Mouse (Mus musculus) liver, embryonic 14.5 days (tissue): Measurements from ENCODE around the gene Cracr2b. TPM values are rescaled to one million over a fixed set of nuclear protein-coding genes. Genes with fewer than 3 reads are reported as not detected.

Source experiments
- ATAC-seq: fragments of 200-750 bp; cut with Nextera tagmentation; 2 replicates; pipeline ENCODE4 v1.8.0; 2017; ENCODE audit warnings: moderate number of reproducible peaks, mild to moderate bottlenecking, moderate library complexity; ENCODE audit not compliant: insufficient read depth
- DNase-seq, 3 experiments: peaks; one replicate each; pipeline ENCODE4 v3.0.0-alpha.2; 2012 to 2013; ENCODE audit warnings: low read depth in 3 of 3, low spot score in 3 of 3
- H3K27ac ChIP-seq: fragments of 300-500 bp; sonication (generic); 2 replicates; pipeline ENCODE4 v1.5.1; 2014; ENCODE audit warnings: moderate library complexity, mild to moderate bottlenecking, control low read depth, inconsistent platforms
- H3K27me3 ChIP-seq: fragments of 300-500 bp; sonication (generic); 2 replicates; pipeline ENCODE4 v1.6.1; 2014; ENCODE audit warnings: mild to moderate bottlenecking, low read length, moderate library complexity; ENCODE audit not compliant: control insufficient read depth, insufficient read depth
- H3K36me3 ChIP-seq: fragments of 300-500 bp; sonication (generic); replicated peaks from 2 replicates; pipeline ENCODE4 v1.6.1; 2014; ENCODE audit warnings: low read depth; ENCODE audit not compliant: control insufficient read depth, insufficient read depth
- H3K4me1 ChIP-seq, 2 experiments: fragments of 200-500 bp in 1 of 2; fragments of 300-500 bp in 1 of 2; sonication (generic) in 1 of 2; replicated peaks; 2 replicates each; pipeline ENCODE4 v1.6.1; 2012 to 2014; ENCODE audit warnings: antibody characterized with exemption in 1 of 2, inconsistent platforms in 1 of 2, low read length in 1 of 2; ENCODE audit not compliant: control insufficient read depth in 2 of 2, insufficient read depth in 2 of 2
- H3K4me2 ChIP-seq: fragments of 300-500 bp; sonication (generic); 2 replicates; pipeline ENCODE4 v1.6.1; 2014; ENCODE audit warnings: low read depth, mild to moderate bottlenecking, control low read depth, moderate library complexity
- H3K4me3 ChIP-seq, 2 experiments: fragments of 200-500 bp in 1 of 2; fragments of 300-500 bp in 1 of 2; sonication (generic) in 1 of 2; 2 replicates each; pipeline ENCODE4 v1.5.1; 2012 to 2014; ENCODE audit warnings: low read depth in 2 of 2, low read length in 2 of 2, mild to moderate bottlenecking in 2 of 2, control low read depth in 1 of 2, inconsistent platforms in 1 of 2, moderate library complexity in 1 of 2; ENCODE audit not compliant: insufficient read depth in 1 of 2
- H3K9ac ChIP-seq: fragments of 300-500 bp; sonication (generic); replicated peaks from 2 replicates; pipeline ENCODE4 v1.6.1; 2014; ENCODE audit warnings: mild to moderate bottlenecking, control low read depth, moderate library complexity
- H3K9me3 ChIP-seq: fragments of 300-500 bp; sonication (generic); 2 replicates; pipeline ENCODE4 v1.6.1; 2016; ENCODE audit warnings: low read length, mixed read lengths; ENCODE audit not compliant: control insufficient read depth
- CTCF ChIP-seq: IDR thresholded peaks from 2 replicates; pipeline ENCODE4 v1.5.1; 2016; ENCODE audit warnings: antibody characterized with exemption, low read depth, control low read depth
- EP300 ChIP-seq: IDR thresholded peaks from 2 replicates; pipeline ENCODE4 v1.6.1; 2016; ENCODE audit warnings: antibody characterized with exemption, low read depth
- WGBS: fragments of 180-500 bp; shearing (Covaris S2); extraction: QIAGEN DNeasy Blood & Tissue Kit; methylation state at CpG from one replicate; pipeline ENCODE4 v1.1.7; 2014; ENCODE audit not compliant: insufficient replicate concordance; 5-methylcytosine and 5-hydroxymethylcytosine counted together
- polyA plus RNA-seq, 2 experiments: library from polyadenylated mRNA; depleted of rRNA in 1 of 2; stranded (reverse) in 1 of 2; unstranded in 1 of 2; fragments of >200 nt; fragmentation: Nextera tagmentation in 1 of 2; extraction: Ambion mirVana in 1 of 2; gene quantifications; 2 replicates each; pipeline versions ENCODE4 v1.2.1 to v1.2.3; 2012 to 2014

Cracr2b gene
- polyA plus RNA-seq, 2 experiments = 0.89 to 2.6 TPM

GRCm38 (mm10) chr7:141497600-141497999 is 36.7 kb downstream of the Cracr2b start:
- WGBS = 82% methylated on average over 3 of the region's 3 CpGs

GRCm38 (mm10) chr7:141501820-141502555 is 41.1 kb downstream of the Cracr2b start:
- Histone ChIP-seq H3K27me3 (no peaks in the 10 kb centered on the region), H3K4me3 (no peak overlapping the region), H3K27ac (no peak overlapping the region), H3K9me3 (no peaks in the 10 kb centered on the region), H3K9ac (no peak overlapping the region), H3K4me1 (peaks cover 10 to 22% of the 10 kb centered on the region in 2 experiments), H3K4me2 (no peak overlapping the region), H3K36me3 (peaks cover 3% of the 10 kb centered on the region; the same call in 1 of the 2 replicates)
- ATAC-seq = no peak
- WGBS = 77% methylated on average over 7 of the region's 7 CpGs
- DNase-seq = no peak
- TF ChIP-seq EP300 (no peak), CTCF (no peak)

More at GRCm38 (mm10) chr7:141497600-141497999, 36.7 kb downstream of the Cracr2b start:
- no peak overlapping the region for H3K27ac ChIP-seq
- no peaks in the 10 kb centered on the region for H3K27me3 ChIP-seq
- no peak for ATAC-seq
- no peak overlapping the region; the same call in 1 of the 2 replicates for H3K9ac ChIP-seq
- TF ChIP-seq CTCF (no peak), EP300 (no peak)
- no peak for DNase-seq
- no peak overlapping the region for H3K4me3 ChIP-seq
- no peak overlapping the region for H3K4me2 ChIP-seq
- peaks cover 4 to 6% of the 10 kb centered on the region in 2 experiments for H3K4me1 ChIP-seq
- H3K36me3 ChIP-seq = 0 out of 2 replicates have a peak, but pooled peaks cover 4% of the 10 kb centered on the region
- no peaks in the 10 kb centered on the region for H3K9me3 ChIP-seq

GRCm38 (mm10) chr7:141502556-141502905 is 41.6 kb downstream of the Cracr2b start:
- no peak for TF ChIP-seq EP300
- no peak for TF ChIP-seq CTCF
- H3K27ac ChIP-seq = no peak overlapping the region

GRCm38 (mm10) chr7:141506278-141506677 is 45.4 kb downstream of the Cracr2b start:
- Histone ChIP-seq H3K9me3 (no peaks in the 10 kb centered on the region), H3K4me2 (peak overlapping the region; percentile 94), H3K4me1 (peaks cover 33 to 45% of the 10 kb centered on the region in 2 experiments), H3K27me3 (no peaks in the 10 kb centered on the region), H3K4me3 (peak overlapping the region; percentile 83 to 95), H3K27ac (peak overlapping the region; percentile 96), H3K36me3 (peaks cover 28% of the 10 kb centered on the region), H3K9ac (peak overlapping the region; percentile 68)
- 37% methylated on average over 2 of the region's 2 CpGs for WGBS
- TF ChIP-seq EP300 (no peak), CTCF (no peak)
- ATAC-seq (peak; percentile 63), DNase-seq (no peak)

More at GRCm38 (mm10) chr7:141502556-141502905, 41.6 kb downstream of the Cracr2b start:
- H3K27me3 ChIP-seq = no peaks in the 10 kb centered on the region
- H3K9ac ChIP-seq = no peak overlapping the region
- ATAC-seq = no peak
- 89% methylated on average over 5 of the region's 5 CpGs for WGBS
- peaks cover 14 to 25% of the 10 kb centered on the region in 2 experiments for H3K4me1 ChIP-seq
- H3K4me3 ChIP-seq = no peak overlapping the region
- DNase-seq = no peak
- peaks cover 3% of the 10 kb centered on the region; the same call in 1 of the 2 replicates for H3K36me3 ChIP-seq
- H3K9me3 ChIP-seq = no peaks in the 10 kb centered on the region
- no peak overlapping the region; the same call in 1 of the 2 replicates for H3K4me2 ChIP-seq

GRCm38 (mm10) chr7:141508160-141508559 is 47.3 kb downstream of the Cracr2b start:
- Histone ChIP-seq H3K4me1 (peaks cover 26 to 34% of the 10 kb centered on the region in 2 experiments), H3K9ac (peak overlapping the region; percentile 68), H3K4me2 (peak overlapping the region; percentile 94), H3K27ac (peak overlapping the region; percentile 96), H3K9me3 (no peaks in the 10 kb centered on the region), H3K36me3 (peaks cover 43% of the 10 kb centered on the region), H3K27me3 (no peaks in the 10 kb centered on the region), H3K4me3 (peak overlapping the region; percentile 83 to 95)
- DNase-seq (peak; percentile 38 to 45 (median 41)), ATAC-seq (peak; percentile 79)
- TF ChIP-seq EP300 (no peak), CTCF (no peak)
